Mouse (Mus musculus) midbrain, embryonic 15.5 days (tissue): ENCODE measurements around the gene Oxld1. TPM values are rescaled to one million over a fixed set of nuclear protein-coding genes. Genes with fewer than 3 reads are reported as not detected.

Experiments used
- ATAC-seq: fragments of 200-750 bp; cut with Nextera tagmentation; replicated peaks from 2 replicates; pipeline ENCODE4 v1.8.0; 2017; ENCODE audit warnings: moderate TSS enrichment
- H3K27ac ChIP-seq: fragments of 300-500 bp; sonication (generic); 2 replicates; pipeline ENCODE4 v1.5.1; 2015; ENCODE audit warnings: mild to moderate bottlenecking, inconsistent platforms
- H3K27me3 ChIP-seq: fragments of 300-500 bp; sonication (generic); replicated peaks from 2 replicates; pipeline ENCODE4 v1.6.1; 2015; ENCODE audit warnings: inconsistent platforms
- H3K36me3 ChIP-seq: fragments of 300-500 bp; sonication (generic); replicated peaks from 2 replicates; pipeline ENCODE4 v1.6.1; 2015; ENCODE audit warnings: inconsistent platforms
- H3K4me1 ChIP-seq: fragments of 300-500 bp; sonication (generic); 2 replicates; pipeline ENCODE4 v1.6.1; 2015; ENCODE audit warnings: inconsistent platforms
- H3K4me2 ChIP-seq: fragments of 300-500 bp; sonication (generic); 2 replicates; pipeline ENCODE4 v1.6.1; 2015; ENCODE audit warnings: inconsistent platforms, mild to moderate bottlenecking, moderate library complexity
- H3K4me3 ChIP-seq: fragments of 300-500 bp; sonication (generic); 2 replicates; pipeline ENCODE4 v1.5.1; 2015; ENCODE audit warnings: mild to moderate bottlenecking, inconsistent platforms
- H3K9ac ChIP-seq: fragments of 300-500 bp; sonication (generic); 2 replicates; pipeline ENCODE4 v1.6.1; 2015; ENCODE audit warnings: mild to moderate bottlenecking, inconsistent platforms
- H3K9me3 ChIP-seq: fragments of 300-500 bp; sonication (generic); 2 replicates; pipeline ENCODE4 v1.6.1; 2016; ENCODE audit warnings: inconsistent platforms
- WGBS: fragments of 180-500 bp; shearing (Covaris S2); methylation state at CpG from one replicate; pipeline ENCODE4 v1.1.7; 2015; ENCODE audit warnings: mixed read lengths; 5-methylcytosine and 5-hydroxymethylcytosine counted together
- polyA plus RNA-seq: library from polyadenylated mRNA; unstranded; fragments of >200 nt; fragmentation: Nextera tagmentation; extraction: Ambion mirVana; gene quantifications from 2 replicates; pipeline ENCODE4 v1.2.1, GENCODE M21; 2015

Gene Oxld1
- polyA plus RNA-seq, 1 experiment from 2014 or later, result 11.4 TPM

GRCm38 (mm10) chr11:120467051-120467735 lies 9.3 kb upstream of the Oxld1 start, which contains the start of gene Arl16:
Gene Arl16, minus strand, starts transcription at chr11:120467607.
- Histone ChIP-seq H3K9ac (peak within 1 kb of the TSS; percentile 92), H3K4me1 (peaks cover 35% of the 10 kb centered on the region), H3K36me3 (peaks cover 32% of the 10 kb centered on the region), H3K27me3 (no peaks in the 10 kb centered on the region), H3K27ac (peak within 1 kb of the TSS; percentile 88), H3K4me2 (peak within 1 kb of the TSS; percentile 85), H3K9me3 (no peaks in the 10 kb centered on the region), H3K4me3 (peak within 1 kb of the TSS; percentile 78)
- peak; percentile 100 for ATAC-seq
- WGBS, result under 1% methylated on average over 54 of the region's 54 CpGs

GRCm38 (mm10) chr11:120465521-120465920 lies 7.7 kb upstream of the Oxld1 start:
- WGBS, result 95% methylated on average over 4 of the region's 4 CpGs
- Histone ChIP-seq H3K27ac (no peak overlapping the region), H3K4me2 (no peak overlapping the region), H3K9me3 (no peaks in the 10 kb centered on the region), H3K9ac (no peak overlapping the region), H3K27me3 (no peaks in the 10 kb centered on the region), H3K4me3 (no peak overlapping the region), H3K4me1 (peaks cover 35% of the 10 kb centered on the region), H3K36me3 (peaks cover 31% of the 10 kb centered on the region)
- no peak for ATAC-seq

GRCm38 (mm10) chr11:120464365-120464764 lies 6.5 kb upstream of the Oxld1 start:
- Histone ChIP-seq H3K4me3 (no peak overlapping the region), H3K27ac (no peak overlapping the region), H3K9ac (no peak overlapping the region), H3K4me1 (peaks cover 34% of the 10 kb centered on the region), H3K4me2 (no peak overlapping the region), H3K9me3 (no peaks in the 10 kb centered on the region), H3K36me3 (peaks cover 20% of the 10 kb centered on the region; the same call in 1 of the 2 replicates), H3K27me3 (no peaks in the 10 kb centered on the region)
- 81% methylated on average over 5 of the region's 5 CpGs for WGBS
- ATAC-seq, result no peak

- no peak overlapping the region for H3K27ac ChIP-seq
- H3K4me3 ChIP-seq, result no peak overlapping the region
- H3K36me3 ChIP-seq, result peaks cover 20% of the 10 kb centered on the region; the same call in 1 of the 2 replicates
- no peak overlapping the region for H3K4me2 ChIP-seq
- H3K9me3 ChIP-seq, result no peaks in the 10 kb centered on the region
- 89% methylated on average over 2 of the region's 2 CpGs for WGBS
- no peak overlapping the region for H3K9ac ChIP-seq
- H3K4me1 ChIP-seq, result peaks cover 34% of the 10 kb centered on the region
- no peaks in the 10 kb centered on the region for H3K27me3 ChIP-seq
- no peak for ATAC-seq
These were observed 5.7 kb upstream of the Oxld1 start for GRCm38 (mm10) chr11:120463536-120463935.

DNA sequence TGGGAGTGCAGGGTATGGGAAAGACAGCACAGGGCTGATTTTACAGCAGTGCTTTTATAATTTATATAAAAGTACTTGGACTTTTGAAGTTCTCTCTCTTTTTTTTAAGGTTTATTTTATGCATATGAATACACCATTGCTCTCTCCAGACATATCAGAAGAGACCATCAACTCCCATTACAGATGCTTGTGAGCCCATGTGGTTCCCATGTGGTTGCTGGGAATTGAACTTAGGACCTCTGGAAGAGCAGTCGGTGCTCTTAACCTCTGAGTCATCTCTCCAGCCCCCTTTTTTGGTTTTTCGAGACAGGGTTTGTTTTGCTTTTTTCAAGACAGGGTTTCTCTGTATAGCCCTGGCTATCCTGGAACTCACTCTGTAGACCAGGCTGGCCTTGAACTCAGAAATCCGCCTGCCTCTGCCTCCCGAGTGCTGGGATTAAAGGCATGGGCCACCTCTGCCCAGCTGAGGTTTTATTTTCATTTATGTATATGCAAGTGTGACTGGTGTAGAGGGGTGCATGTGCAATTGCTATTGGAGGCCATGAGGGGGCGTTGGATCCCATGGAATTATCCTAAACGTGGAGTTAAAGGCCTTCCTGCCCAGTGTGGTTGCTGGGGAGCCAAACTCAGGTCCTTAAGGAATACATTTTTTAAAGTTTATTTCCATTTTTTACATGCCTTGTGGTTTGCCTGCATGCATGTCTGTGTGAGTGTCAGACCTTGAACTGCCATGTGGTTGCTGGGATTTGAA lies 1.2 kb upstream of the Oxld1 start:
- 69% methylated on average over 6 of the region's 6 CpGs for WGBS
- Histone ChIP-seq H3K4me3 (peak overlapping the region; percentile 59), H3K9me3 (no peaks in the 10 kb centered on the region), H3K4me1 (peaks cover 22% of the 10 kb centered on the region), H3K36me3 (peaks cover 20% of the 10 kb centered on the region; the same call in 1 of the 2 replicates), H3K9ac (peak overlapping the region; percentile 87), H3K27ac (no peak overlapping the region), H3K4me2 (peak overlapping the region; percentile 91), H3K27me3 (no peaks in the 10 kb centered on the region)
- ATAC-seq, result no peak

DNA sequence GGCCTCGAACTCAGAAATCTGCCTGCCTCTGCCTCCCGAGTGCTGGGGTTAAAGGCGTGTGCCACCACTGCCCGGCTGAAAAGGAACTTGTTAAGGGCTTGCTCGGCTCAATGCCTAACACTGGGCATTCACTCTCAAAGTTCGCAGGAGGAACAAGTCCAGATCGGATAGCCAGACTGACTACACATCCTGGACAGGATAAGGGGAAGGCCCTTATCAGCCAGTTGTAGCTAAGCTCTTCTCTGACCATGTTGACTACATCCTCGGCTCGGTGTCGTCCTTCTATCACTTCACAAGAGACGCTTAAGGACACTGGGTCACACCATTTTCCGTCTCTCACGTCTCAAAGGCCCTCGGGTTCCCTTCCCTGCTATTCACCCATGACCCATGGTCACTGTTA lies 498 bp downstream of the Oxld1 start:
- Histone ChIP-seq H3K4me1 (peaks cover 22% of the 10 kb centered on the region), H3K4me3 (peak overlapping the region; percentile 59), H3K4me2 (peak overlapping the region; percentile 91), H3K9ac (peak overlapping the region; percentile 87), H3K36me3 (peaks cover 17% of the 10 kb centered on the region; the same call in 1 of the 2 replicates), H3K27ac (peak overlapping the region; percentile 79), H3K9me3 (no peaks in the 10 kb centered on the region), H3K27me3 (no peaks in the 10 kb centered on the region)
- peak; percentile 26; the same call in 1 of the 2 replicates for ATAC-seq
- 31% methylated on average over 14 of the region's 14 CpGs for WGBS

GRCm38 (mm10) chr11:120455413-120455812 lies 2.5 kb downstream of the Oxld1 start:
- peaks cover 22% of the 10 kb centered on the region for H3K4me1 ChIP-seq
- H3K9ac ChIP-seq, result no peak overlapping the region
- WGBS, result 97% methylated on average over 7 of the region's 7 CpGs

GRCm38 (mm10) chr11:120454965-120455364 lies 2.9 kb downstream of the Oxld1 start:
- no peaks in the 10 kb centered on the region for H3K36me3 ChIP-seq
- no peak for ATAC-seq
- no peaks in the 10 kb centered on the region for H3K9me3 ChIP-seq
- no peaks in the 10 kb centered on the region for H3K27me3 ChIP-seq
- no peak overlapping the region for H3K4me3 ChIP-seq
- no peak overlapping the region for H3K9ac ChIP-seq
- 91% methylated on average over 4 of the region's 4 CpGs for WGBS
- H3K4me1 ChIP-seq, result peaks cover 22% of the 10 kb centered on the region
- H3K27ac ChIP-seq, result no peak overlapping the region
- no peak overlapping the region for H3K4me2 ChIP-seq

More at GRCm38 (mm10) chr11:120455413-120455812, 2.5 kb downstream of the Oxld1 start:
- Histone ChIP-seq H3K27me3 (no peaks in the 10 kb centered on the region), H3K4me2 (no peak overlapping the region), H3K36me3 (no peaks in the 10 kb centered on the region), H3K9me3 (no peaks in the 10 kb centered on the region), H3K4me3 (no peak overlapping the region), H3K27ac (no peak overlapping the region)
- no peak for ATAC-seq

DNA sequence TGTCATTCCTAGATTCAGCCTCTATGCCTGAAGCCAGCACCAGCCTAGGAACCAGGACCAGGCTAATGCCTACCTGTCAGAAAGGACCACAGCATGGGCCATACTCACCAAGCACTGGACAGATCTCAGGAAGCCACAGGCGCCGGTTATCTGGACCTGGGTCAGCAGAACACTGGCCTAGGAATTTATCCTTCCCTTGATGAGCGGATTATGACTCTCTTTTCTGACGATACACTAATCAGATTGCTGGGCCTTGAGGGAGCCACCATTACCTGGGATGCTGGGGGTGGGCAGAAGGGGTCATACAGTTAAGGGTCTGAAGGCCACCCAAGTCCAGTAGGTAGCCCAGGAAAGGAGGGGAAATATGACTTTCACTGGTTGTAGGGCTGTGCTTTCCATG lies 4.6 kb downstream of the Oxld1 start, which contains the start of gene Pde6g:
Gene Pde6g (minus strand): TSS at position 195 of the 400 bp plus-strand sequence.
- Histone ChIP-seq H3K27ac (no peak within 1 kb of the TSS), H3K4me3 (no peak within 1 kb of the TSS), H3K36me3 (no peaks in the 10 kb centered on the region), H3K27me3 (no peaks in the 10 kb centered on the region), H3K9me3 (no peaks in the 10 kb centered on the region), H3K4me2 (no peak within 1 kb of the TSS), H3K9ac (no peak within 1 kb of the TSS), H3K4me1 (peaks cover 9% of the 10 kb centered on the region)
- 92% methylated on average over 4 of the region's 4 CpGs for WGBS
- no peak for ATAC-seq

DNA sequence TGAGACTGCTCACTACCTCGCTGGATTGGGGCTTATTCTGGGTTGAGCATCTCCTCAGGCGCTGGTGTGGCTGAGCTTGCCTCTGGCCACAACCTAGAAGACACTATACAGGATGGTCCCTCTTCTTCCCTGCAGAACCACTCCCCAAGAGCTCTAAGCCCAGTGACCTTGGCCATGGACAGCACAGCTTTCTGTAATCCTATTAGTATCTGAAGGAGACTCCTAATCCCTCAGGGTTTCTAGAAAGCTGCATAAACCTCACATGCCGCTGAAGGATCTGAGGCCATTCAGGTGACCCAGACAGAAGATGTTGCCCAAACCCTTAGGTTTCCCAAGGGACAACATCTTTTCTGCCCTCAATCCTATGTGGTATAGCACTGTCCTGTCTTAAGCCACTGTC lies 5.6 kb downstream of the Oxld1 start:
- Histone ChIP-seq H3K4me2 (no peak overlapping the region), H3K9me3 (no peaks in the 10 kb centered on the region), H3K27ac (no peak overlapping the region), H3K36me3 (no peaks in the 10 kb centered on the region), H3K27me3 (no peaks in the 10 kb centered on the region), H3K4me1 (peaks cover 6% of the 10 kb centered on the region), H3K9ac (no peak overlapping the region), H3K4me3 (no peak overlapping the region)
- ATAC-seq, result no peak
- WGBS, result 53% methylated on average over 3 of the region's 3 CpGs

- Histone ChIP-seq H3K4me2 (no peak overlapping the region), H3K9ac (no peak overlapping the region), H3K27me3 (no peaks in the 10 kb centered on the region), H3K4me1 (no peaks in the 10 kb centered on the region), H3K27ac (no peak overlapping the region), H3K4me3 (no peak overlapping the region), H3K9me3 (no peaks in the 10 kb centered on the region), H3K36me3 (no peaks in the 10 kb centered on the region)
- WGBS, result 84% methylated on average over 7 of the region's 7 CpGs
- no peak for ATAC-seq
These were observed 10.7 kb downstream of the Oxld1 start for GRCm38 (mm10) chr11:120447179-120447578.

DNA sequence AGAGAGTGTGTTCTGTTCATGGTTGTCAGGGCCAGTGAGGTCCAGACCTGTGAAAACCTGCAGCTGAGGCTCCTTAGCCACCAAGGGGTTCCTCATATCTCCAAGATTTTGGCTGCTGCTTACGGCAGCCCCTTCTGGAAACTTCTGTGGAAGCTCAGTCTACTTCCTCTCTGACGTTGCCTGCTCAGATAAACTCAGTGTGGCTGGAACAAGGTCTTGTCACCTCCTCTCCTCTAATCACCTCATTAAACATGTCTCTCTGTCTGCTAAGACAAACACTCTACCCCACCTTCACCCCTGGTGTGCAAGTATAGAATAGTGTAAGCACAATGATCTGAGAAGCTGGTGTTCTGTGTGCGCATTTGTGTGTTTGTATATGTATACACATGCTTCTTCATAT lies 12.4 kb downstream of the Oxld1 start:
- Histone ChIP-seq H3K27me3 (no peaks in the 10 kb centered on the region), H3K4me2 (no peak overlapping the region), H3K9me3 (no peaks in the 10 kb centered on the region), H3K4me1 (no peaks in the 10 kb centered on the region), H3K4me3 (no peak overlapping the region), H3K36me3 (no peaks in the 10 kb centered on the region), H3K27ac (no peak overlapping the region), H3K9ac (no peak overlapping the region)
- no peak for ATAC-seq
- WGBS, result 84% methylated on average over 3 of the region's 3 CpGs
